Mouse (Mus musculus) lung, postnatal 4 days (tissue): ENCODE results near the gene Stac3.
A peak's percentile ranks its signal among the peaks of the same experiment; 100 is the strongest.

ENCODE experiments used
- DNase-seq, 2 experiments: peaks; one replicate each; pipeline ENCODE4 v3.0.0; 2021

Stac3 gene

DNA sequence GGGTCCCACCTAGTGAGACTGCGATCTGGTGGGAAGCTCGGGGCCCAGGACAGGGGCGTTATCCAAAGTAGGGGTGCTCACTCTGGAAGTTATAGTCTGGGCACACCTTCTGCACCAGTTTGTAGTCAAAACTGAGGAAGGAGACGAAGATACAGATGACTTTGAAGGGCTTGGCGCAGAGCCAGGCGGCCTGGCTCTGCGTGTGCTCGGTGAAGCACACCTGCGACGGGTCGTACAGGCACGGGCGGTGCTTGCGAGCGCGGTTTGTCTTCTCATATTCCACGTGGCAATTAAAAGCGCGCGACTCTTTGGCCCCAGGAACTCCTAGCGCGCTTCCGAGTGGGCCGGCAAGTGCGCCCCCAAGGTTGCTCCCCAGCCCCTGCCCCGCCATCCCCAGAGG, 24.6 kb downstream of the Stac3 start:
- no peak for DNase-seq

DNA sequence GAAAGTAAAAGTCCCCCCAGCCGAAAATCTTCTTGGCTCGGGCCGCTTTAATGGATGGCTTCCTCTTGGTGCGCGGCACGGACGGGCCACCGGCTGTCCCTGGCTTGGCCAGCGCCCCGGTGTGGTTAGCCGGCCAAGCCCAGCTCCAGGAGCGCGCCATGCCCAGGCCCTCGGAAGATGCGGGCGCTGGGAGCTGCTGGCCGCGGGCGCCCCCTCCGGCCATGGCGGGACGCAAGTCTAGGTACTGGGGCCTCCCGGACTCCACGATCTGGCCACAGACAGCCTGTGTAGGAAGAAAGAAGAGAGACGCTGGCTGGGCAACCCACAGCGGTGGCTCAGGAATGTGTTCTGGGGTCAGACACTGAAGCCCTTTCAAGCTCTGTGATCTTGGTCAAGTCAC, 25.2 kb downstream of the Stac3 start:
- peak; percentile 77 to 80 for DNase-seq

DNA sequence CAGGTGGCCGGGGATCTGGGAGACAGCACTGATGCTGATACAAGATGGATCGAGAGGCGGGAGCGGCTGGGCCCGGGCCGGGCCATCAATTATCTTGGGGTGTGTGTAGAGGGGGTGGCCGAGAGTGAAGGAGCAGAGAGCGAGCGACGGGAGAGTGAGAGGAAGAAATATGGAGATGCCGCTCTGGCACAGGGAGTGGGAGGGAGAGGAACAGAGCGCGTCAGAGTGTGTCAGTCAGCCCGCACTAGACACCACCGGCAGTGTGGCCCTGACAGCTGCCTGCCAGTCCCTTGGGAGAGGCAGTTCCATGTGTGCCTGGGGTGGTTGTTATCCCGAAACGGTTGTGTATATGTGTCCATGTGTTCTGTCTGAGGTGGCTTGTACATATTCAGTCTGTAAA, 26.0 kb downstream of the Stac3 start:
- DNase-seq = no peak

DNA sequence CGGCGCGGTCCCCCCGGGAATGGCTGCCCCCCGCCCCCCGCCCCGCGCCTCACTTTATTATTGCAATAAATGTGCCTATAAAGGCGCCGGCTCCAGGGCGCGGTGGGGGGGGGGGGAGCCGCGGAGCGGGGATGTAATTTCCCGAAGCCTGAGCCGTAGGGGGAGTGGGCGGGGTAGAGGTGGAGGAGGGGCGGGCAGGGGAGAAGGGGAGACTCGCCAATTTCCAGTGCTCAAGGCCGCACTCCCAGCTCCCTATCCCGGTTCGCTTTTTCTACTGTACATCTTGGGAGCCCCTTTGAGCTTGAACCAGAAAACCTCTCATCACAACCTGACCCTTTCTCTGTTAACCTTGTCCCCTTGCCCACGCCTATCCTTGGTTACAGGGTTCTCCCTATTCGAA, 29.5 kb downstream of the Stac3 start:
- DNase-seq = no peak

DNA sequence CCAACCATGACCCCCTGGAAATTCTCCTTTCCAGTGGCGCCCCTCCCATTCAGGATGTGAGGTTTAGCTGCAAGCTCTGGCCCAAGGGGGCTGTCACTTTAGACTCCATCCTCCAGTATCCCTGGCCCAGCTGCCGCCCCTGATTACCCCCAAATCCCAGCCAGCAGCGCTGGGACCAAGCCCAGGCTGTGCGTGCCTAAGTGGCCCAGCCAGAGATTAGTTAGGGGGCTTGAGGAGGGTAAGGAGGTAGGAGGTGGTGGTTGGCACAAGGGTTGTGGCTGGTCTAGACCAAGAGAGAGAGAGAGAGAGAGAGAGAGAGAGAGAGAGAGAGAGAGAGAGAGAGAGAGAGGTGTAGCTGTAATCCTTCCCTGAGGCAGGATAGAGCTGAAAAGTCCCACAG, 30.1 kb downstream of the Stac3 start:
- no peak for DNase-seq

DNA sequence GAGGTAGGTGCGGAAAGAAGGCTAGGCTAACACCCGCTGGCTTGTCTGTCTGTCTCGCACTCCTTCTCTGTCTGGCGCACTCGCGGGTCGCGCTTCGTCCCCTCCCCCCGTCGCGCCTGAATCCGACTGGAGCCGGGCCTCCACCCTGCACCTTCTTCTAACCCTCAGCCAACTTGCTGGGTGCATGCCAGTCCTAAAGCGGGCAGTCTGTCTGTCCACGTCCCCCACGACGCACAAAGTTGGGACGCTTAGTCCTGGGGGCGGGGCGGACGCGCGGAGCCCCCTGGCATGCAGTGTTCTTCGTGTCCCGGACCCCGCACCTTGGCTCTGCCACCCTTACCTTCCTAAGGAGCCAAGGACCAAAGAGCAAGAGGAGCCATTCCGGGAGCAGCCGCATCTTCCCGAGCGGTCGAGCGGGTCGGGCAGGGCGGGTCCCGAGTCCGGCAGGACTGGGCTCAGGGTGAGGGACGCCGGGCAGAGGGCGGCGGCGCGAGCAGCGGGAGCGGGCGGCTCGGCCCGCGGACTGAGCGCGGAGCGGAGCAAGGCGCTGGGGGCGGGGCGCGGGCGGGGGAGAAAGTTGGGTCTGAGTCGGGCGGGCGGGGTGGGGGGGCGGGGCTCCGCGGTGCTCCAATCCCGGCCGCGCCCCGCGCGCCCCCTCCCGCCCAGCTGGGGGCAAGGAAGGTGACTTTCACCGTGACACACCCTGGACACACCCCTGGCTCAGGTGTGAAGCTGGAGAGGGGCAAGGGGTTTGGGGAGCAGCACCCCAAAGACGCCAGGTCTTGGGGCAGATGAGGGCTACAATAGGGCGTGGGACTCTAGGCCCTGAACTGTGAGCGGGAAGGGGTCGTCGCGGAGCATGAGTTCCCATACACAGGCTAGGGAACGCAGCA, 32.8 kb downstream of the Stac3 start, which contains the start of gene Nxph4:
TSS of gene Nxph4 (minus strand) at position 524 of the 893 bp plus-strand sequence.
- no peak for DNase-seq

DNA sequence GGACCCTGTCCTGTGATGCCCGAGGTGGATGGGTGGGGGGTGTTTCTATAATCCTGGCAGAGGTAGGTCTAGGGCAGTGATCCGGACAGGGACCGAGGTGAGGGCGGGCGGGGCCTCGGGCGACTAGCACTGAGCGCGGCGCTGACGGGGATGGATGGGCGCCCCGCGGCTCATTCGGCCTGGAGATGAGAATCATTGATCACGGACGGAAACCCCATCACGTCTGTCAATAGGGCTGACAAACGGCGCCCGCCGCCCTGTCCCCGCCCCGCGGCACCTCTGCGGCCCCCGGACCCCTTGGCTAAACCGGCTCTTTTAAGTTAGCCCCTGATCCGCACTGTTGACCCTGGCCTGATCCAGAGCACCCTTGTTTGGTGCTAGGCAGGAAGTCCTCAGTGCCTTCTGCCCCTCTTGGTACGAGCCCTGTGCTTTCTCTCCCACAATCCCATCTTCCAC, 33.5 kb downstream of the Stac3 start:
- no peak for DNase-seq

DNA sequence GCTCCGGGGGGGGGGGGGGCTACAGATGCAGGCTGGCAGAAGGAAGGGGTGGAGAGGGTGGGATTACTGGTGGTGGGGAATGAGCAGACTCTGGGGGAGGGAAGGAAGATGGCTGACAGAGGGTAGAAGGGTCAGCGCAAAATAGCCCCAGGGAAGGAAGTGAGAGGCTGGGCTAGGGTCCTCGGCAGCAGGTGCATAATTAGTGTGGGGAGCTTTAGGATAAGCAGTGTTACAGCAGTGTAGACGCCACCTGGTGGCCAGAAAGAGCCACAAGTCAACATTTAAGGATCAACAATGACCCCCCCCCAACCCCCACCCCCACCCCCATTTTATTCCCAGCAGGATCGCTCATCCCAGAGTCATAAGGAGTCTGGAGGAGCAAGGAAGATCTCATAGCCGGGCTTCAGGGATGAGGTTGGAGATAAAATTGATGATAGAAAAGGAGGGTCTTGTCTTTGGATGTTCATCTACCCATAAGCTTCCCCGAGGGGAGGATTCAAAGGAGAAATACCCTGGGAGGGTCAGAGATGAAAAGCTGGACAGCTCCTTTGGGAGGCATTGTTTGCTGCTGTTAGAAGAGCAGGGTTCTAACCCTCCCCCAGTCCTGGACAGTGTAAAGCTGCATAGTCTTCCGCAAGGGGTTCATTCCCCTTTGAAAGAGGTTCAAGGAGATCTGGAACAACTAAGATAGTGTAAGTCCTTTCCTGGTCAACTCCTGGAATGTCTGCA, 35.3 kb downstream of the Stac3 start:
- DNase-seq = no peak

DNA sequence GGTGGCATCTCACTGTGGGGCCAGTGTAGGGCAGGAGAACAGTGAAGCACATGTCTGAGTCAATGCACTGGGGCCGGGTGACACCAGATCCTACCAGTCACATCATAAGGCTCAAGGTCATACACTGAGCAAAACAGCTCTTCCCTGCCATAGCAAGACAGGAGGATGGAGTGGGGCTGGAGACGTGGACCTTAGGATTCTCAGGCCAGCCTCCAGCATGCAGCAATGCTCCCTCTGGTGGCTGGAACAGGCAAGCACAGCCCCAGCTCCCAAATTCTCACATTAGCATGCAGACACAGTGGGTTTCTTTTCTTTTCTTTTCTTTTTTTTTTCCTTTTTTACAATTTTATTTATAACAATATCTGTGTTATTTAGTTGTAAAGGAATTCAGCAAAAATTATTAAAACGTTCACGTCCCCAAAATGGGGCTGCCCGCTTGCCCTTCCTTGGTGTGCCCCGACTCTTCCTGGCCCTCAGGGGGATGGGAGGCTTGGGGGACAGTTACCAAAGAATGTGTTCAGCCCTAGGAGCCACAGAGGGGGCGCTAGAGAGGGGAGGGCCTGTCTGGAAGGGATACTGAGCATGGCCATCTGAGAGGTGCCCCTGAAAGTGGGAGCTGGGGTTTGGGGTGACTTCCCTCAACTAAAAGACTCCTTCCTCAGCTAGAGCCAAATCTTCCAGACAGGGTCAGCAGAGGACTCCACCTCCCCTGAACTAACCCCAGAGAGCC, 36.5 kb downstream of the Stac3 start:
- DNase-seq = peak; percentile 78 to 87

DNA sequence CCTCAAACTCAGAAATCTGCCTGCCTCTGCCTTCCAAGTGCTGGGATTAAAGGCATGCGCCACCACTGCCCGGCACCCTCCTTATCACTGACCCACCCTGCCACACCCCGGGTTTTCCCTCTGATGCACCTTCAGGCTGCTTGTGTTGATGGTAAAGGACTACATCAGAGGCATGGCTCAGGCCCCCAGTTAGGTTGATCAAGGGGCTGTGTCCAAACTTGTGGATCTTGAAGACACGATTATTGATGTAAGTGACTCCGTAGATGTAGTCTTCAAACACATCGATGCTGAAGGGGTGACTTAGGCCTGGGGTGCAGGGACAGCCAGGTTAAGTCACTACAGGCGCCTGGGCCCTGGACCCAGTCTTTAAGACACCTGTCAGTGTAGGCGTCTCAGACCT, 40.0 kb downstream of the Stac3 start:
- DNase-seq = no peak

DNA sequence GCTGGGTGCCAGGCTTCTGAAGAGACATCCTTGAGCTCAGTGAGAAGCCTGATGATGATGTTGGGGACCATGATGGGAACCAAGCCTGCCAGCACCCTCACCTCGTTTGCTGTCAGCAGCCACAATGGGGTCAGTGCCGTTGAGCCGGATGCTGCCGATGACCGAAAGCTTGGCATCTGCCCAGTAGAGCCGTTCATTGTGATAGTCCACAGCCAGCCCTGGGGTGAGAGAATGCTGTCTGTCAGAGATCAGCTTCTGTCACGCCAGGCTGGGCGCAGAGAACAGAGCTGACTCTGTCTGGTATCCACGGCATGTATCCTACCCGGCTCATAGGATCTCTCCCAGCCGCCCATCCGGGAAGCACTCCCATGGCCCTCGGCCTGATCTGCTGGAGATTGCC, 40.6 kb downstream of the Stac3 start:
- no peak for DNase-seq

DNA sequence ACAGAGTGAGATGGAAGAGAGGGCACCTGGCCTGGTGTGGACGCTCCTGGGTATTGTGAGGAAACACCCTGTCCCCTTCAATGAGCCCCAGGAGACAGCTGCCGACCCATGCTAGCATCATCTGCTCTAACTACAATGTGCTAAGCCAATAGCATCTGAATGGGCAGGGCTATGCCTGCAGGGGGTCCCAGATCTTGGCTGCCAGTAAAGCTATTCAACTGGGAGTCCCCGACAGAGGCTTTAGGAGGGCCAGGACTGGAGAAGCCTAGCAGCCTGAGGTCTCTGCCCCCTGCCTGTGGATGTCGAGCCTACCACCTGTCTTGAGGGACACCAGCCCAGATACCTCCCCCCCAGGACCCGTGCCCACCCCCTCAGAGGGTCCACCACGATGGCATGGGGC, 41.2 kb downstream of the Stac3 start:
- no peak for DNase-seq

DNA sequence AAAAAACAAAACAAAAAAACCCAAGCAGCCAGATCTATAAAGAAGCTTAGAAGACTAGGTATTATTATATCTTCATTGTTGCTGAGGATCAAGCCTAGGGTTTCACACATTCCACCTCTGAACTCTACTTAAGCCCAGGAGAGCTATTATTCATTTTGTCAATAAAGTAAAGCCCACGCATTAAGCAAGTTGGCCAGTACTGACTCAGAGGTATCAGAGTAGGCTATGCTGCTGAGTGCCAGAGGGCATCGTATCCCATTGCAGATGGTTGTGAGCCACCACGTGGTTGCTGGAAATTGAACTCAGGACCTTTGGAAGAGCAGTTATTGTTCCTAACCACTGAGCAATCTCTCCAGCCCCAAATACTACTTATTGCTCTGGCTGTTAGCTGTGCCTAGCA, 42.4 kb downstream of the Stac3 start:
- DNase-seq = no peak

DNA sequence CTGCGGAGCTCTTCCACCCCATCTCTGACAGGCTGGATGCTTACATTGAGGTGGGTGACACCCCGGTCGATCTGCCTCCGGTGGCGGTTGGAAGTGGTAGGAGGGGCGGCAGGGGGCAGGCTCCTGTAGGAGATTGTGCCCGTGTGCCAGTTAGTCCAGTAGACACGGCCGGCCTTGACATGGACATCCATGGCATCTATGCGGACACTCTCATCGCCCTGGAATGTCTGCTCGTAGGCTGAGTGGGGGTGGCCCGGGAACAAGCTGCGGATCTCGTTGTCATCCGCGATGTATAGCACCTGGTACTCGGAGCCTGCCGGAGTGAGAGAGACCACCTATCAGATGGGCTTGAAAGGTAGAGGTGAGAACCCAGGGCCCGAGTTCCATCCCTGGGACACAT, 42.9 kb downstream of the Stac3 start:
- no peak for DNase-seq

DNA sequence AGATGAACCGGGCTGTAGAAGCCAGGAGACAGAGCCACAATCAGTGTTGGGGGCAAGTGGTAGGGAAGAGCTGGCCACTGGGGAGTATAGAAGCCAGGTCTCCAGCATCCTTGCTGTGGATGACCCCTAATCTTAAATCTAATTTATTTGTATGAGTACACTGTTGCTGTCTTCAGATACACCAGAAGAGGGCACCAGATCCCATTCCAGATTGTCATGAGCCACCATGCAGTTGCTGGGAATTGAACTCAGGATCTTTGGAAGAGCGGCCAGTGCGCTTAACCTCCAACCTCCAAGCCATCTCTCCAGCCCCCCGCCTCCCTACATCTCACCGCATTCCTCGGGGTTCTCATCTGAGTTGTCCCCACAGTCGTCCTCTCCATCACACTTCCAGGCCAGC, 45.0 kb downstream of the Stac3 start:
- DNase-seq = no peak

DNA sequence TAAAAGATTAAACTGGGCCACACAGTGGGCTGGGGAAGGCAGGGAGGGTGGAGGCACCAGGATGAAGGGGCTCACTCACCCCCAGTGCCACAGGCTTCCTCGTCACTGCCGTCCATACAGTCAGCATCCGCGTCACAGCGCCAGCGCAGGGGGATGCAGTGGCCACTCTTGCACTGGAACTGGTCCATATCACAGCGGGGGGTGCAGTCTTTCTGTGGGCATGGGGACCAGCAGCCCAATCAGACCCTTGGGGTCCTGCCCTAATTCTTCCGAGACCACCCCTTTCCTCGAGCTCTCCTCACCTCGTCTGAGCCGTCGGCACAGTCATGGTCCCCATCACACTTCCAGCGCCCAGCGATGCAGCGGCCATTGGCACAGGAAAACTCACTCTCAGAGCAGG, 46.8 kb downstream of the Stac3 start:
- DNase-seq = no peak

DNA sequence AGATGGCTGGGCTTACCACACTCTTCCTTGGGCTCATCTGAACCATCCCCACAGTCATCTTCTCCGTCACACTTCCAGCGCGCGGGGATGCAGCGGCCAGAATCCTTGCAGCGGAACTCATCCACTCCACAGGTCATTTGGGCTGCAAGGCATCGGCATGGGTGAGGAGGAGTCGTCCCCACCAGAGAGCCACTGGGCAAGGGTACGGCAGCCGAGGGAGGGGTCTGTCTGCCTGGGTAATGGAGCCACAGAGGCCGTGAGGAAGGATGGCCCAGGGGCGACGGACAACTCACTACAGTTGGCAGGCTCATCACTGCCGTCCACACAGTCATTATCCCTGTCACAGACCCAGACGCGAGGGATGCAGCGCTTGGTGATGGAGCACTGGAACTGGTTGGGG, 48.4 kb downstream of the Stac3 start:
- no peak for DNase-seq

DNA sequence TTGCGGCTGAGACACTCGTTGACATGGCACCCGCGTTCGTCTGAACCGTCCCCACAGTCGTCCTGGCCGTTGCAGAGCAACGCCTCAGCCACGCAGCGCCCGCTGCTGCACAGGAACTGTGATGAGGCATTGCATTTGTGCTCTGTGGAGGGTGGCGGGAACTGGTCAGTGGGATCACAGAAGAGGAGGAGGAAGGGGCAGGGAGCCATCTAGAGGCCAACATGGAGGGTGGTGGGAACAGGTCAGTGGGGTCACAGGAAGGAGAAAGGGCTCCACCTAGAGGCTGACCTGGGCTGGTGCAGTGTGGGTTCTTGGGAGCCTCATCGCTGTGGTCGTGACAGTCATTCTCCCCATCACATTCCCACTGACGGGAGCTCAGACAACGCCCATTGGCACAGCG, 54.2 kb downstream of the Stac3 start:
- peak in 1 of 2 experiments; percentile 51 for DNase-seq

DNA sequence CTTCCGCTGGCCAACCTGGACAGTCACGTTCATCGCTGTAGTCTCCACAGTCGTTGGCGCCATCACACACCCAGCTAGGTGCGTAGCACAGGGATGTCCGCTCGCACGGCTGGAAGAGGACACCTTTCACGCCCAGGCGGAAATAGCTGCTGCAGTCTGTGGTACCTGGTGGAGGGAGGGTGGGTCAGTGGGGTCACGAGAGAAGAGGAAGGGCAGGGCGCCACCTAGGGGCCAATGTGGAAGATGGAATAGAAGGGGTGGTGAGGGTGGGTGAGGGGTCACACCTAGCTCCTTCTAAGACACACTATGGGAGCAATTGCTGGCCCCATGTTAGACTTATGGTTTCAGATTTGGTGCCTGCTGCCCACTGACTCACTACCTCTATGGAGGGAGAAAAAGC, 55.9 kb downstream of the Stac3 start:
- no peak for DNase-seq
